Mouse (Mus musculus): Measurements from ENCODE around the gene Olfr167. TPM values are rescaled to one million over a fixed set of nuclear protein-coding genes. Genes with fewer than 3 reads are reported as not detected.
"Not testable (repeated sequence)": the region's sequence is repeated elsewhere in the genome, so short reads cannot be mapped to it uniquely, and the experiment has no call there.

Olfr167 gene
- polyA plus RNA-seq (2015; fragmentation: Nextera tagmentation; extraction: Ambion mirVana), result not detected in 2 replicates

DNA sequence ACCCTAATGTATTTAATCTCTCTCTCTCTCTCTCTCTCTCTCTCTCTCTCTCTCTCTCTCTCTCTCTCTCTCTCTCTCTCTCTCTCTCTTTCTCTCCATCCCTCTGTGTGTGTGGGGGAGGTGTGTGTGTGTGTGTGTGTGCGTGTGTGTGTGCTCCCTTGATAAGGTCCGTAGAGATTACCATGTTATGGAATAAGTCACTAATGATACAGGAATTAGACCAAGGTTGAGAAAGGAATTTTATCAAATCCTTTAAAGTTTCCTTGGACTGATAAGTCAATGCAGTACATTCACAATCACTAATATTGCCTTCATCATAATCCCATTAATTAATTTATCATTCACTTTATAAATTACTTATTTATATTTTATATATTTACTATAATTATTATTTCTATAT, at the start of gene Olfr167:
Gene Olfr167 (minus strand): TSS at position 101 of the 400 bp plus-strand sequence.
- DNase-seq (no peak), ATAC-seq (no peak)
- Histone ChIP-seq H3K4me2 (ENCODE audit: low read depth, low read length) (no peak within 1 kb of the TSS), H3K9ac (replicated peaks) (no peak within 1 kb of the TSS), H3K4me3 (ENCODE audit: low read depth, low read length) (no peak within 1 kb of the TSS), H3K27me3 (ENCODE audit: insufficient read depth, low read length) (no peaks in the 10 kb centered on the region), H3K4me1 (ENCODE audit: insufficient read depth) (no peaks in the 10 kb centered on the region), H3K36me3 (replicated peaks; ENCODE audit: insufficient read depth, low read length) (no peaks in the 10 kb centered on the region), H3K27ac (ENCODE audit: low read depth) (no peak within 1 kb of the TSS), H3K9me3 (ENCODE audit: low read length) (no peaks in the 10 kb centered on the region)
- TF ChIP-seq EP300 (IDR thresholded peaks at IDR 0.05; ENCODE audit: low read depth), result no peak
- TF ChIP-seq CTCF (IDR thresholded peaks at IDR 0.05; ENCODE audit: low read depth), result no peak
- WGBS (ENCODE audit: insufficient replicate concordance), result 67% methylated on average over 2 of the region's 2 CpGs

DNA sequence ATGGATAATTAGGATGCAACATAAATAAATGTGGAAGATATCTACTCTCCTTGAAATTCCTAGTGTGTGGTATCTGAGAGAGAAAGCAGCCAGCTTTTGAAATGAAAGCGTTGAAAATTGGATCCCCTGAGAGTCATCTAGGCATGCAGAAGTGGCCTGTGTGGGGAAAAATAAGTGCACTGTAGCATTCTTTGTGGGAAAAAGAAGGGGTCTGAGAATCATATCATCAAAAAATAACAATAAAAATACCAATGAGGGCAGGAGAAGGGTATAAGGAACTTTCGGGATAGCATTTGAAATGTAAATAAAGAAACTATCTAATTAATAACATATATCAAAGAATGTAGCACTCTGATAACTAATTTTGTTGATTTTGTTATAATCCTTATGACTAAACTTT, 49.6 kb upstream of the Olfr167 start, which contains the start of gene Olfr169:
Gene Olfr169 (minus strand): TSS at position 101 of the 400 bp plus-strand sequence.
- WGBS (ENCODE audit: insufficient replicate concordance), result 78% methylated on average over 2 of the region's 2 CpGs
- not testable (repeated sequence) for ATAC-seq; DNase-seq; H3K27me3 ChIP-seq (ENCODE audit: insufficient read depth, low read length); H3K36me3 ChIP-seq (replicated peaks; ENCODE audit: insufficient read depth, low read length); H3K9me3 ChIP-seq (ENCODE audit: low read length); H3K4me3 ChIP-seq (ENCODE audit: low read depth, low read length); H3K4me1 ChIP-seq (ENCODE audit: insufficient read depth); H3K4me2 ChIP-seq (ENCODE audit: low read depth, low read length); H3K9ac ChIP-seq (replicated peaks); H3K27ac ChIP-seq (ENCODE audit: low read depth)

DNA sequence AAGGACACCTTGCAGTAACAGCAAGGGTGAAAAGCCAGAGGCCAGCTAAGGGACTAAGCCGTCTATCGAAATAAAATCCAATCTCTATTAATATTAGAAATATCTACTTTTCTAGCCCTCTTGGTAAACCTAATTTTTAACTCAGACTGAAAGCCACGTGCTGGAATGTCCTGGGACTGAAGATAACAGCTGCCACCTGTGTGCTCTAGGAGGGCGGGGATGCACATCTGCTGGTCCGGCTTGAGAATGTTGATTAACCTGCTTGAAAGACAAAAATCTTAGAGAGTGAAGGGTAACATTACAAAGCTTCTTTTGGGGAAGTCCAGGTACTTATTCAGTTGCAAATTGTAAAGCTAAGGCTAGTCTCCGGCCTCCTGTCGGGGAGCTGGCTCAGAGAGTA, 31.4 kb upstream of the Olfr167 start:
- H3K27me3 ChIP-seq (ENCODE audit: insufficient read depth, low read length); ATAC-seq; H3K36me3 ChIP-seq (replicated peaks; ENCODE audit: insufficient read depth, low read length); H3K4me3 ChIP-seq (ENCODE audit: low read depth, low read length); H3K27ac ChIP-seq (ENCODE audit: low read depth); H3K9ac ChIP-seq (replicated peaks); H3K4me1 ChIP-seq (ENCODE audit: insufficient read depth); DNase-seq; H3K9me3 ChIP-seq (ENCODE audit: low read length); H3K4me2 ChIP-seq (ENCODE audit: low read depth, low read length): not testable (repeated sequence)
- 79% methylated on average over 7 of the region's 7 CpGs for WGBS (ENCODE audit: insufficient replicate concordance)

DNA sequence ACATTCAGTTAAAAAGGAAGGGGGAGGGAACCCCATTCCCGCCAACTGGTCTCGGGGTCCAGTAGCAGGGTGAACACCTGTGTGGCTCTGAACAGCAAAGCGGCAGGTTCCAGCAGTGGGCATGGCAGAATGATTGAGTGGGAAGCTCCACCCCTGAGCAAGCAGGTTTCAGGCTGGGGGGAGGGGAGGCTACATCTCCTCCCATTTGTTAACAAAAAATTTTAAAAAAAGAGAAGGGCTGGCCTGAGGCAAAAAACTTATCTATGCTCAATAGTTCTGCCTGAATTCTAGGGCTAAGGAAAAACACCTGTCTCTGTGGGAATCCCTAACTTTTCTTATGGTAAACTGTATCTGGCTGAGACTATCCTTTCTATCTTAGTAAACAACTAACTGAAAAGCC, 30.2 kb upstream of the Olfr167 start:
- not testable (repeated sequence) for H3K4me2 ChIP-seq (ENCODE audit: low read depth, low read length); ATAC-seq; H3K4me1 ChIP-seq (ENCODE audit: insufficient read depth); DNase-seq; H3K9ac ChIP-seq (replicated peaks); H3K36me3 ChIP-seq (replicated peaks; ENCODE audit: insufficient read depth, low read length); H3K4me3 ChIP-seq (ENCODE audit: low read depth, low read length); H3K27ac ChIP-seq (ENCODE audit: low read depth); H3K9me3 ChIP-seq (ENCODE audit: low read length); H3K27me3 ChIP-seq (ENCODE audit: insufficient read depth, low read length)
- 82% methylated on average over 3 of the region's 3 CpGs for WGBS (ENCODE audit: insufficient replicate concordance)

DNA sequence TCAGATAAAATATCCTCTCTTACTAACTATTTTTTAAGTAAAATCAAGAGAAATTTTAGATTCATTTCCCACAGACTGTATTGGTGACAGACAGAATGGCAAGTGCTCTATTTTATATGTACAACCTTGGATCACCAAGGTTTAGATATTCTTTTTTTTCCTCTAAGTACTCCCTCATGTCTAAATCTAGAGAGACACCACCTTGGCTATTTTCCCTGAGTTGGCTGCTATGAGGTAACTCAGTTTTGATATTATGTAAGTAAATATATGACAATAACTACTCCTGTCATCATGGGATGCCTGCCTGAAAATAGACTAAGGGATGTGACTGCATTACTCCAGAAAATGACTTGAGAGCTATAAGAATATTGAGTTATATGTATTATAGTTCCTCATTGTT, 13.4 kb upstream of the Olfr167 start, which contains the start of gene Olfr168:
Gene Olfr168 (minus strand): TSS at position 101 of the 400 bp plus-strand sequence.
- TF ChIP-seq EP300 (IDR thresholded peaks at IDR 0.05; ENCODE audit: low read depth) (no peak), CTCF (IDR thresholded peaks at IDR 0.05; ENCODE audit: low read depth) (no peak)
- no peak for ATAC-seq
- Histone ChIP-seq H3K9me3 (ENCODE audit: low read length) (no peaks in the 10 kb centered on the region), H3K27me3 (ENCODE audit: insufficient read depth, low read length) (no peaks in the 10 kb centered on the region), H3K4me1 (ENCODE audit: insufficient read depth) (no peaks in the 10 kb centered on the region), H3K27ac (ENCODE audit: low read depth) (no peak within 1 kb of the TSS), H3K4me3 (ENCODE audit: low read depth, low read length) (no peak within 1 kb of the TSS), H3K36me3 (replicated peaks; ENCODE audit: insufficient read depth, low read length) (no peaks in the 10 kb centered on the region), H3K9ac (replicated peaks) (no peak within 1 kb of the TSS), H3K4me2 (ENCODE audit: low read depth, low read length) (no peak within 1 kb of the TSS)
- DNase-seq, result no peak

DNA sequence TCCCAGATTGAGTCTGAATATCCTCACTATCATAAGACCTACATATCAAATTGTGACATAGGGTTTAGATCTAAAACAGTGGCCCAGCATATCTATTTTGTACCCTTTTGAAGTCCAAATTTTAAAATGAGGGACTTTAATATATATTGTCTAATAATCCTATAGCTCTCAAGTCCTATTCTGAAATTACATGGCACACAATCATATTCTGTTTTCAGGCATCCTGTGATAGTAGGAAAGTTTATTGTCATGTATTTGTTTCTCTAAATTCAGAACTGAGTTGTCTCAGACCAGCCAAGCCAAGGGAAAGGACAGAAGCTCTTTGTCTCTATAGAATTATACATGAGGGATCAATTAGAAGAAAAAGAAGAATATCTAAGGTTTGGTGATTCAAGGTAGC, 38.7 kb downstream of the Olfr167 start, which contains the start of gene Olfr166:
Gene Olfr166 (plus strand): TSS at position 301 of the 400 bp plus-strand sequence.
- no peak within 1 kb of the TSS for H3K4me2 ChIP-seq (ENCODE audit: low read depth, low read length)
- no peaks in the 10 kb centered on the region for H3K9me3 ChIP-seq (ENCODE audit: low read length)
- H3K4me3 ChIP-seq (ENCODE audit: low read depth, low read length), result no peak within 1 kb of the TSS
- TF ChIP-seq CTCF (IDR thresholded peaks at IDR 0.05; ENCODE audit: low read depth) (no peak), EP300 (IDR thresholded peaks at IDR 0.05; ENCODE audit: low read depth) (no peak)
- H3K27ac ChIP-seq (ENCODE audit: low read depth), result no peak within 1 kb of the TSS
- no peaks in the 10 kb centered on the region for H3K27me3 ChIP-seq (ENCODE audit: insufficient read depth, low read length)
- ATAC-seq, result no peak
- no peaks in the 10 kb centered on the region for H3K4me1 ChIP-seq (ENCODE audit: insufficient read depth)
- H3K36me3 ChIP-seq (replicated peaks; ENCODE audit: insufficient read depth, low read length), result no peaks in the 10 kb centered on the region
- H3K9ac ChIP-seq (replicated peaks), result no peak within 1 kb of the TSS
- no peak for DNase-seq

DNA sequence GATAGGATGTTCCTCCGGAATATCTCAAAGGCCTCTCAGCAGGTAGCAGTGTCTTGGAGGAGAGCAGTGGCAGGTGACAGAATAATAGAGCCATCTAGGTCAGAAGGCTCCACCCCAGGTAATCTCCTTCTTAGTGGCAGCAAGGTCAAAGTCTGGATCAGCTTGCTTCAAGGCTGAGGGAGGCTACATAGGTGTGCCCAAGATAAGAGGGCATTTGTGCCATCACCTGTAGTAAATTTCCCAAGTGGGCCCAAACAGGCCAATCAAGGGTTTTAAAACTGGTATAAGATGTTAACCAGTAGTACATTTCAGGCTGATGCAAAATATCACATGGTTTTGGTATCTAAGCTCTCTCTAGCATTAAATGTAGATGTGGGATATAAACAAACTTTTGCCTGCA, 57.7 kb downstream of the Olfr167 start:
- ATAC-seq (no peak), DNase-seq (no peak)
- H3K27me3 ChIP-seq (ENCODE audit: insufficient read depth, low read length), result no peaks in the 10 kb centered on the region
- H3K4me1 ChIP-seq (ENCODE audit: insufficient read depth), result no peaks in the 10 kb centered on the region
- H3K9ac ChIP-seq (replicated peaks), result no peak overlapping the region
- 67% methylated on average over 1 of the region's 1 CpGs for WGBS (ENCODE audit: insufficient replicate concordance)
- no peaks in the 10 kb centered on the region for H3K9me3 ChIP-seq (ENCODE audit: low read length)
- H3K4me2 ChIP-seq (ENCODE audit: low read depth, low read length), result no peak overlapping the region
- TF ChIP-seq CTCF (IDR thresholded peaks at IDR 0.05; ENCODE audit: low read depth) (no peak), EP300 (IDR thresholded peaks at IDR 0.05; ENCODE audit: low read depth) (no peak)
- H3K27ac ChIP-seq (ENCODE audit: low read depth), result no peak overlapping the region
- H3K36me3 ChIP-seq (replicated peaks; ENCODE audit: insufficient read depth, low read length), result no peaks in the 10 kb centered on the region
- H3K4me3 ChIP-seq (ENCODE audit: low read depth, low read length), result no peak overlapping the region

Other genes with a start within 250 kb of the Olfr167 start
- gene Olfr164, start 208.2 kb downstream of the Olfr167 start, polyA plus RNA-seq (2015; fragmentation: Nextera tagmentation; extraction: Ambion mirVana), result 0.07 TPM in 1 of 2 replicates, not detected in the other
- not detected in 2 replicates for gene Olfr165, start 99.1 kb downstream of the Olfr167 start, polyA plus RNA-seq (2015; fragmentation: Nextera tagmentation; extraction: Ambion mirVana)
- not detected in 2 replicates for gene Olfr166, start 38.6 kb downstream of the Olfr167 start, polyA plus RNA-seq (2015; fragmentation: Nextera tagmentation; extraction: Ambion mirVana)
- gene Olfr168, start 13.3 kb upstream of the Olfr167 start, polyA plus RNA-seq (2015; fragmentation: Nextera tagmentation; extraction: Ambion mirVana), result not detected in 2 replicates
- not detected in 2 replicates for gene Olfr169, start 49.5 kb upstream of the Olfr167 start, polyA plus RNA-seq (2015; fragmentation: Nextera tagmentation; extraction: Ambion mirVana)
- not detected in 2 replicates for gene Olfr170, start 89.6 kb upstream of the Olfr167 start, polyA plus RNA-seq (2015; fragmentation: Nextera tagmentation; extraction: Ambion mirVana)
- gene Olfr171, start 107.7 kb upstream of the Olfr167 start, polyA plus RNA-seq (2015; fragmentation: Nextera tagmentation; extraction: Ambion mirVana), result not detected in 2 replicates
- gene Lamp3, start 184.1 kb upstream of the Olfr167 start, polyA plus RNA-seq (2015; fragmentation: Nextera tagmentation; extraction: Ambion mirVana), result not detected in 2 replicates
- gene B3gnt5, start 237.9 kb upstream of the Olfr167 start, polyA plus RNA-seq (2015; fragmentation: Nextera tagmentation; extraction: Ambion mirVana), result 0.83 and 1.3 TPM in 2 replicates

All from liver, postnatal 0 days (tissue).